Comparison of ENCODE assay signal across 8 mouse cellular contexts in the genomic region with DNA sequence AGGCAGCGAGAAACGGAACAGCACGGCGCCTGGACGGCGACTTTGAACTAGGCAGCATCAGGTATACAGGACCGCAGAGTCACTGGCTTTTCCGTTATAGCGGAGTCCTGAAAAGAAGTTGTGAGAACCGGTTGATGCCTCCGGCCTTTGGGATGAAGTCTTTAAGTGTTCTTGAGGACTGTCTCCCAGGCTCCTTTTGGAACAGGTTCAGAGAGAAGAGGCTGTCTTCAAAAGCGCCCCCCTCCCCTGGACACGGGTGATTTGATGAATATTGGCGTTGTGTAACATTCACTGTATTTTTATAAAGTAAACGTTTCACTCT. TPM values are rescaled to one million over a fixed set of nuclear protein-coding genes. Genes with fewer than 3 reads are reported as not detected.
DNase-seq lines count a peak whose midpoint lies in the region; ATAC-seq and TF ChIP-seq lines count a peak whose summit lies in the region.

No protein-coding gene starts in this region.

- no peaks in the 10 kb centered on the region for H3K9me3 ChIP-seq in embryonic facial prominence, embryonic 12.5 days

- peaks cover 31% of the 10 kb centered on the region for H3K27me3 ChIP-seq in embryonic facial prominence, embryonic 12.5 days

- DNase-seq in lung, adult 2 months, result no peak
- no peak for DNase-seq in lung, postnatal 4 days
- peak; percentile 55 for DNase-seq in naive thymus-derived CD4-positive, alpha-beta T cell, adult 2 months (ENCODE audit: low read depth)
- DNase-seq in right cerebral cortex, postnatal 25 days, result no peak
- no peak for DNase-seq in embryo, embryonic 9.5 days (ENCODE audit: extremely low spot score)
- no peak for DNase-seq in thymus, postnatal 25 days

- peak overlapping the region; percentile 24 for H3K4me3 ChIP-seq in lung, adult 2 months (replicated peaks; ENCODE audit: extremely low read depth, low read depth, low read length)
- peak overlapping the region; percentile 68 for H3K4me3 ChIP-seq in embryonic facial prominence, embryonic 12.5 days

- WGBS in lung, adult 2 months, result 7% methylated on average over 15 of the region's 15 CpGs
- WGBS in embryonic facial prominence, embryonic 12.5 days, result 10% methylated on average over 15 of the region's 15 CpGs

- TF ChIP-seq CTCF in lung, adult 2 months (IDR thresholded peaks at IDR 0.05; ENCODE audit: insufficient read depth, low read length), result no peak

- H3K27ac ChIP-seq in embryonic facial prominence, embryonic 12.5 days, result no peak overlapping the region

- peak overlapping the region; percentile 96 for H3K4me2 ChIP-seq in embryonic facial prominence, embryonic 12.5 days (replicated peaks)

- no peak for ATAC-seq in embryonic facial prominence, embryonic 12.5 days (ENCODE audit: insufficient number of reproducible peaks, insufficient read depth, low FRiP score, low TSS enrichment)
- ATAC-seq in inflammation-experienced regulatory T-cells, adult 6 months, result peak; percentile 46

- no peak for TF ChIP-seq POLR2A in lung, adult 2 months (IDR thresholded peaks at IDR 0.05; ENCODE audit: borderline replicate concordance, extremely low read depth, low read depth, low read length)

- peak overlapping the region; percentile 55 for H3K9ac ChIP-seq in embryonic facial prominence, embryonic 12.5 days

- H3K4me1 ChIP-seq in lung, adult 2 months (ENCODE audit: control insufficient read depth, insufficient read depth, low read length), result peaks cover 5% of the 10 kb centered on the region; the same call in 1 of the 2 replicates
- H3K4me1 ChIP-seq in embryonic facial prominence, embryonic 12.5 days, result peaks cover 5% of the 10 kb centered on the region; the same call in 1 of the 2 replicates

- no peaks in the 10 kb centered on the region for H3K36me3 ChIP-seq in embryonic facial prominence, embryonic 12.5 days

RNA-seq across cellular contexts. Expression of gene Abcb4, which starts 0.5 kb away (rescaled TPM):
- 0.15 and 0.34 TPM in 2 replicates for polyA plus RNA-seq in lung, adult 2 months (2012; rRNA removed)
- 0.58 and 0.76 TPM in 2 replicates for polyA plus RNA-seq in embryonic facial prominence, embryonic 12.5 days (2016; fragmentation: Nextera tagmentation; extraction: Ambion mirVana)
- 1 to 10 TPM in 1 of 3 experiments, under 1 TPM in 1, not detected in 1; 0.77 to 1.0 TPM for polyA plus RNA-seq in inflammation-experienced regulatory T-cells, adult 6 months (2017; shearing (Covaris generic))
